Mouse (Mus musculus) G1E-ER4 (cell line): ENCODE data around the gene Rnf39. TPM values are rescaled to one million over a fixed set of nuclear protein-coding genes. Genes with fewer than 3 reads are reported as not detected.

ENCODE experiments used
- GATA1 ChIP-seq: IDR thresholded peaks from one replicate; pipeline ENCODE4 v1.8.0; 2012; ENCODE audit warnings: low read length, inconsistent platforms
- polyA plus RNA-seq: library from polyadenylated mRNA; stranded (reverse); fragments of >175 nt; gene quantifications from 2 replicates; pipeline ENCODE4 v1.2.3, GENCODE M21; 2012

The Rnf39 gene
- polyA plus RNA-seq, 1 experiment, result not detected

DNA sequence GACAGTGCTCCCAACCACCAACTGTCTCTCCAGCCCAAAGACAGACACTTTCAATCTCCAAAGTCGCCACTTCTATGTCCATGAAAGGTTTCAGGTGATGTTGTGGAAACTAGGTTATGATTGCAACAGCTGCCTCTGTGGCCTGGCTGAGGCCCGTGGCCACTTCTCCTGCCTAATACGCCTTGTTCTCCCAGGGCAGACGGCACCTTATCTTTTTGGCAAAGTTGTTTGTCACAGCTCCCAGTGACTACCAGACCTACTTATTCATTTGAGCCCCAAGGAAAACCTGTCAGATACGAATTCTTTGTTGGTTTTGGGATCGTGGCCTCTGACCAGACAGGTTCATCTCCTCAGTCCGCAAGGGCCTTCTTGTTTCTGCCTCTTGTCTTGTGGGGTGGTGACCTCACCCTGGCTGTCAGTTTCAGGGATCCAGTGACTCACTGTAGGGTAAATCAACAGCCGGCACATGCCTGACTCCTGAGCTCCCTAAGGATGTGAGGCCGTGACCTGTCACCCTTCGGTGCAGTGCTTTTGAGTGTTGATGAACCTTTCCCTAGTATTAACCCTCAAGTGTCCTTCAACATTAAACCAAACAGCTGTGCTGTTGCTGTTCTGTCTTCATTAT lies 15.1 kb upstream of the Rnf39 start:
- TF ChIP-seq GATA1, result no peak

DNA sequence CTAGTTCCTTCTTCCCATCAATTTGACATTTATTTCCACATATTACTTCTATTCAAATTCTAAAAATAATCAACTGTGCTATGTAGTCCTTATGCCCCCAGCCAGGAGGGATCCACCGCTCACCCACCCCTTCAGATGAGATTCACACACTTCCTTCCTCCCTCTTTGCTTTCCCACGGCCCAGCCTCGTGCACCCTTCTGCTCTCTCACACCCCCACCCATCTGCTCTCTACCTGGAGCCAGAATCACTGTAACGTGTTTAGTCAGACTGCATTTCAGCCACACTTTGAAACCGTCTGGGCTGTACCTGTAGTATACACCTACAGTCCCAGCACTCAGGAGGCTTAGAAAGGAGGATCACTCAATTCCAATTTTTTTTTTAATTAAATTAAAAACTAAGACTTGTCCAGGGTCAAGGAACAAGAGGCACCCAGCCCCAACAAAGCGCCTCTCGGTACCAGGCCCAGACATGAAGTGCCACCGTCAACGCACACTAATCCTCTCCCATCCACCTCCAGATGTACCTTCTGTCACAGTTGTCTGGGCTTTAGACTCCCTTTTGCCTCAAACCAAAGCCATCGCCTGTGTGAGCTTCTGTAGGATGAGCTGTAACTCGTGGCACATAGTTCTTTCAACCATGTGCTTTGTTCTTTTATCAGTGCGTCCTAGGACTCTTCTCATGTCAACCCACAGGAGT lies 13.3 kb upstream of the Rnf39 start:
- no peak for TF ChIP-seq GATA1

DNA sequence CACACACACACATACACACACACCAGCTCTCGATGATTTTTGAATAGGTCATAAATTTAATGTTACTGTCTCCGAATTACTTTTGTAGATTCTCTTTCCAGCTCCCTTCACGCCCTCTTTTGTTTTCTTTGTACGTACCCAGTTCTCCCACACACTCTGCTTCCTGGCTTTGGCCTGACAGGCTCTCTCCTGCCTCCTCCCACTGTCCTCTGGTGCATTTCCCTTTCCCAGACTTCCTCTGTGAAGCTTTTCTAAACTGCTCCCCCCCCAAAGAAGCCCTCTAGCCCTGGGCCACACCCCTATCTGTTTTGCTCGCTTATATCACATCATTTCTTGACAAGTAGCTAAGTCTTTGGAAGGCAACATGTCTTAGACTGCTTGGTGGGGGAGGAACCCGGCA lies 12.5 kb upstream of the Rnf39 start:
- no peak for TF ChIP-seq GATA1

DNA sequence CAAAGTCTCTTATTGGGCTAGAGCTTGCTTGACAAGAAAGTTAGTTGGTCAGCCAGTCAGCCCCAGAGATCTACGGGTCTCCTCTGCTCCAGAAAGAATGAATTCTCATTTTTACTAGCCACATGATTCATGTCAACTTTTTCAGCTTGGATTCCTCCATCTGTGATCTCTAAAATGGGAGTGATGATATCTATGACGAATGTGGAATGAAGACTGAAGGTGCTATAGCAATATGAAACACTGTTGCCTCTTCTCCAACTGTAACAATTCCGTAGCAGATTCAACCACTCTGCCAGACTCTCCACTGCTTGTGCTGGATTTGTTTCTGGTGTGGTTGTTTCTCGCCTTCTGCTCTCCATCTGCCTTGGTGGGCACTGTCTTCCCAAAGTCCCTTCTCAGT lies 11.6 kb upstream of the Rnf39 start:
- TF ChIP-seq GATA1, result no peak

DNA sequence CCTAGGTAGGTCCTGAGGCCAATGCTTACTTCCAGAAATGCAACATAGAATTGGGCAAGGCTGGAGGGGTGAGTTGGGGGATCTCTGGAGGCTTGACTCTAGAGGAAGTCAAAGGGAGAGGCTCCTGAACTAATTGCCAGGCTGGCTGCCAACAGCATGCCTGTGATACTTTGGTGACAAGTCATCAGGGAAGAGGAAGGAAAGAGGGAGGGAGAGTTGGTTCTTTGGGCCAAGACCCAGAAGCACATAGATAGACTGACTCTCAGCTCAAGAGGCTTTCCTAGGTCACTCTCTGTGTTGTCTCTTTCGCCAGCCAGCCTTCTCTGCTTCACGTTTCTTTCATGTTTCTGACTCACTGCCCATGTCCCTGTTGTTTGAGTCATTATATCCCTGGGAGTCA lies 10.9 kb upstream of the Rnf39 start:
- no peak for TF ChIP-seq GATA1

DNA sequence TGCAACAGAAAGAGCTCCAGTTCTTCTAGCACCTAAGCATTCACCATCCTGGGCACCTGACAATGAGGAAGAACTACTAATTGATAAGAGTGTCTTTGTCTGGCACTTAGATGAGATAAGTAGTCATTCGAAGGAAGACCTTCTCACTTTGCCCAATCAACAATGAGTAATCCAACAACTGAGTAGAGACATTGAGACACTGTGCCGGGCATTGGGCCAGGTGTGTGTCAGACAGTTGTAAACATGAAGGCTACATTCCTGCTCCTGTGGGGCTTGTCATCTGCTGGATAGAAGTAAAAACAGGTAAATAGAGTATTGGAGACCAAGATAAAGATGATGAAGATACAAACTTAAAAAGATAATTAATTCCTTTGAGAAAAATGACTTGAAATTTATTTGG lies 4.7 kb upstream of the Rnf39 start:
- no peak for TF ChIP-seq GATA1

DNA sequence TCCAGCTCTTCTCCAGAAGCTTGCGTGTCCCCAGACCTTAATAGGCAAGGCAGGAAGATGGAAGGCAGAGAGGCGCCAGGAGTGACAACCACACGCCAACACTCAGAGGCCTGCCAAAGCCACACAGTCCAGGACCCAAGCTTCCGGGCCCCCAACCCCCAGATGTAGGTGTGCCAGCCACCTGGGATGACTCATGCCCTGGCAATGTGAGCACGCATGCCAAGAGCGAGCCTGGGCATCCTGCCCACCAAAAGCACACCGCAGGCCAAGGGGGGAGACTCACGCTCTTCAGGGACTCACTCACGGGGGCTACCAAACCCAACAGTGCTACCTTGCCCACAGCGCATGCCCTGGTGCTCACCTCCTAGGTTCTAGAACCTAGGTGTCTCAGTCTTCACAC lies 327 bp upstream of the Rnf39 start:
- TF ChIP-seq GATA1, result no peak

DNA sequence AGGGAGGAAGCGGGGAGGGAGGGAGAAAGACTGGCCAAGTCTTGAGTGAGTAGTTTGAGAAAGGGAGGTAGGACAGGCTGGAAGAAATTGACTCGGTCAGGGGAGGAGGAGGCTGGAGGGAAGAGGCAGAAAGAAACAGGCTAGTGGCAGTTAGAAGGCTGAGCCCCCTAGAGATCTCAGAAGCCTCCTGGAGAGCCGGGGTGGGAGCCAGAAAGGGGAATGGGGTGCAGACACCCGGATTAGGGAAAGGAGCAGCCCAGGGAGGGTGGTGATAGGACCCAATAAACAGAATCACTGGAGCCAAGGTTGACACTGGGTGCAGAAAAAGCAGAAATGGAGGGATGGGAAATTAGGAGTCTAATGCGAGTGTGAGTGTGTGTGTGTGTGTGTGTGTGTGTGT lies 973 bp downstream of the Rnf39 start:
- no peak for TF ChIP-seq GATA1

DNA sequence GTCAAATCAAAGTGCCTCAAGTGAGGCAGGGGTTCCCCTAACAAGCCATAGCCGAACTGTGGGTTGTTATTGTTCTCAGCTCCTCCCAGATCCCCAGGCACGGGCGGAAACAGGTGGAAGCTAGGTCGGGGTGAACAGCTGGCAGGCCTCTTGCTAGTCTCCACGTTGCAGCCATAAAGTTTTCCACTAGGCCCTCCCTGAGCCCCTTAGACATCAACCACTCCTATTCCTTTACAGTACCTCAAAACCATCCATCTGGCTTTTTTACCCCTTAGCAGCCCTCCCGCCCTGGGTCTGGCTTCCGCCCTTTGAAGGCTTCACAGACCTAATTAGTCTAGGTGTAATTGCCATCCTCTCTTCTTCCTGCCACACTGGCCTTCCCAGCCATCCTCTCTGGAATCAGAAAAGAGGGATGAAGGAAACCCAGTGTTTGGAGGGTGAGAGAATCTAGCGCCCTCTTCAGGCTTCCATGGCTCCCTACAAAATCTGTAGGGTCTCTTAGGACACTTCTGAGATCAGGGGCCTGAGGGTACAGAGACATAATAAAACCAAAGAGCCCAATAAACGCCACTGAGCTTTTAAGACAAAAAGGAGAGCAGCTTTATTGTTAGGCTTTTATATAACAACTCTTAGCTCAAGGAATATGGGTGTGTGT lies 1.5 kb downstream of the Rnf39 start:
- no peak for TF ChIP-seq GATA1

DNA sequence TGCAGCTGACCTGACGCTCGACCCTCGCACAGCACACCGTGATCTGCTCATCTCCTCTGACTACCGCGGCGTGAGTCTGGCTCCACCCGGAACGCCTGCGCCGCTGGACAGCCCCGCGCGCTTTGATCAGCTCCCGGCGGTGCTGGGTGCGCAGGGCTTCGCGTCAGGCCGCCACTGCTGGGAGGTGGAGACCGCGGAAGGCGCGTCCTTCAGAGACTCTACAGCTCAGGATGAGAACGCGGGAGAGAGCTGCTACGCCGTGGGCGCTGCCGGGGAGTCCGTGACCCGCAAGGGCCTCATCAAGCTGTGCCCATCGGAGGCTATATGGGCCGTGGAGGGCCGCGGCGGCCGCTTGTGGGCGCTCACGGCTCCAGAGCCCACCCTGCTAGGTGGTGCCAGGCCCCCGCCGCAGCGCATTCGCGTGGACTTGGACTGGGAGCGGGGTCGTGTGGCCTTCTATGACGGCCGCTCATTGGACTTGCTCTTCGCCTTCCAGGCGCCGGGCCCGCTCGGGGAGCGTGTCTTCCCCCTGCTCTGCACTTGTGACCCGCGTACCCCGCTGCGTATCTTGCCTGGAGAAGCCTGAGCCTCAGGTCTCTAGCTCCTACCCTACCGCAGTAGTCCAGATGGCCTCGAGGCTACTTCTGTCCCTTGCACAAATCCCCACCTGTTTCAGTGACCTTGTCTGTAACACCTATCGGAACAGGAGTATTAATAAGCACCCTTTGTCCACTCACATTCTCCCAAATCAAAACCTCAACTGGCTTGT lies 4.5 kb downstream of the Rnf39 start:
- TF ChIP-seq GATA1, result no peak

DNA sequence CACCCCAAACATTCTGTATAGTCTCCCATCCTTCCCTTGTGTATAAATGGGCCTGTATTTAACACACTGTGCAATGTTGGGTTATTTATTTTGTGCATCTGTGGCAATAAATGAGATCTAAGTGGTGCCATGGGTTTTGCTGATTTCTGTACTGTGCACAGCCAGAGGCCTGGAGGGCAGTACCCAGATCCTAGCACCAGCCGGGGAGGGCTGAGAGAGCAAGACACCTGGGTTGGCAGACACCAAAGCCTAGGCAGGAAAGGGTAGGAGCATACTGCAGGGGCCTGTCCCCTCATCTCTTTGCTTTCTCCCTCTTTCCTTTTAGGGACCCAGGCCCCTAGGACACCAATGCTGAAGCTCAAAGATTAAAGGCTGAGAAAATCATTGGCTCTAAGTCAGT lies 5.6 kb downstream of the Rnf39 start:
- TF ChIP-seq GATA1, result no peak

DNA sequence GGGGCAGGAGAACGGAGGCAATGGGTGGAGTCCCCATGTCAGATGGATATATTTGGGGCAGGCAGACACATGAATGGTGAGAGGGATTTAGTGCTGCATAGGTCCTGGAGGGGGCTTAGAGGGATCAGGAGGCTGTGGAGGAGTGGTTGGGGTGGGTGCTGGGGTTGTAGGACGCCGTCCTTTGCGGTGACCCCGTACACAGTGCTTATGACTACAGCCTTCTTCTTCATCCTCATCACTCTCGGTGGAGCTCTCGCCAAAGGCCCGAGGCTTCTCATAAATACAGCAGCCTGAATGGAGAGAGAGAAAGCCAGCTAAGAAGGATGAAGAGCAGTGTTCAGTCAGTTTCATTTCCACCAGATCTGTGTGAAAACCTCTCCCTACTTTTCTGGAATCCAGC lies 6.5 kb downstream of the Rnf39 start:
- no peak for TF ChIP-seq GATA1

DNA sequence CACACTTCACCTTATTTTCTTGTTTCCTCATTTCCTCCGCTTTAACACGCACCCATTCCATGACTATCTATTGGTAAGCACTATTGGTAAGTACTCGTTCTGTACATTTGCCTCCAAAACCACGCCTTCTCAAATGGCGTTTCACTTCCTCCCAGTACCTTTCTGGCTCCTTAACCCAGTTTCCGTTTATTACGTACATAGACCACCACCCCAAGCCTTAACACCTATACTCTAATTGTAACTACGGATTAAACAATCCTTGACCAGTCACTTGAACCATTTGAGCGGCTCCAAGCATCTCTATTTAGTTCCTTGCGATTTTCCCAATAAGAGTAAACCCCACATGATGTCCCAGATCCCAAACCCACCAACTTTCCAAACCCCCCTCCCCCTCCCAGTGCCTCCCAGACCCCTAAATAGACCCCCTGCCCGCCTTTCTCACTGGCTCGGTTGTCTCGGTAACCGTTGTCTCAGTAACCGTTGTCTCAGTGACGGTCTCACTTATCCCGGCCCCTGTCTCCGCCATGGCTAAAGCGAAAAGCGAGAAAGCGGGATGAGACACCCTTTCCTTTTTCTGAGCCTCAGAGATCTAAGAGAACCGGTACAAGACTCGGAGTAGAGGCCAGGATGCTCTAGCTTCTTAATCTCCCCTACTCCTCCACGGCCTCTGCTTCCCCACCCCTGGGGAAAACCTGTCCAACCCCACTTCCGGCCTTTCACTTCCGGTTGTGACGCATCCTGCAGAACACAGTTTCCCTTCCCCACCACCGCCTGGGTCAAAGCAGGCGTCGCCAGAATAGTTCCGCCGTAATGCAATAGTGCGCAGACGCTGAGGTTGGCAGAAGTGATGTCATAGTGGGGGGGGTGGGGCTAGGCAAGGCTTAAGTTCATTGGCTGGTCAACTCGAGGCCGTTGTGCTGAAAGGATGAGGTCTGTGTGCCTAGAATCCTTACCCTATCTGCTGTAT lies 8.5 kb downstream of the Rnf39 start, which contains the start of gene Ppp1r11:
TSS of gene Ppp1r11 (minus strand) at position 761 of the 967 bp plus-strand sequence.
- TF ChIP-seq GATA1, result no peak

DNA sequence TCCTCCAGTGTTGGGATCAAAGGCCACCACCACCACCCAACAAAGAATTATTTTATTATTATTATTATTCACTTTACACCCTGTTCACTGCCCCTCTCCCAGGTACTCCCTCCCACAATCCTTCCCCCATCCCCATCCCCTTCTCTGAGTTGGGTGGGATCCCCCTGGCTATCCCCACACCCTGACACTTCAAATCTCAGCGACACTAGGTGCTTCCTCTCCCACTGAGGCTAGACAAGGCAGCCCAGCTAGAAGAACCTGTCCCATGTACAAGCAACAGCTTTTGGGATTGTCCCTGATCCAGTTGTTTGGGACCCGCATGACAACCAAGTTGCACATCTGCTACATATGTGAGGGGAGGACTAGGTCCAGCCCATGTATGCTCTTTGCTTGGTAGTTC lies 9.9 kb downstream of the Rnf39 start:
- TF ChIP-seq GATA1, result no peak

DNA sequence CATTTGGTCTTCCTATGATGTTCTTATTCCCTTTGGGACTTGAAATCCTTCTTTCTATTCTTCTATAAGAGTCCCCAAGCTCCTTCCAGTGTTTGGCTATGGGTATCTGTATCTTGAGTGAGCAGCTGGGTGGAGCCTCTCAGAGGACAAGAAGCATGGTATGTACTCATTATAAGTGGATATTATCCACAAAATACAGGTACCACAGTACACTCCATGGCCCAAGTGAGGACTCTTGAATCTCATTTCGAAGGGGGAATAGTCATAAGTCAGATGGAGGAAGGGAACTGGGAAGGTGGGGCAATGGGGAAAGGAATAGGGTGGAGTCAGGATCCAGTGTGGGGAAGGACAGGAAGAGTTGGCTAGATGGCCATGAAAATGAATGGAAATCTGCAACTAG lies 10.3 kb downstream of the Rnf39 start:
- no peak for TF ChIP-seq GATA1
